Comparison of ENCODE assay signal across 8 mouse cellular contexts in genomic region chr10:23076691-23077385, GRCm38 (mm10).
A peak's percentile ranks its signal among the peaks of the same experiment; 100 is the strongest.
DNase-seq lines count a peak whose midpoint lies in the region; ATAC-seq and TF ChIP-seq lines count a peak whose summit lies in the region.

No protein-coding gene starts in this region.

- TF ChIP-seq CTCF in hindbrain, postnatal 0 days (IDR thresholded peaks at IDR 0.05; ENCODE audit: low read depth): no peak
- TF ChIP-seq CTCF in lung, embryonic 14.5 days (IDR thresholded peaks at IDR 0.05; ENCODE audit: low read depth): no peak

- 67% methylated on average over 21 of the region's 21 CpGs for WGBS in hindbrain, embryonic 12.5 days
- 68% methylated on average over 21 of the region's 21 CpGs for WGBS in hindbrain, embryonic 10.5 days
- 43% methylated on average over 21 of the region's 21 CpGs for WGBS in hindbrain, postnatal 0 days
- WGBS in lung, embryonic 14.5 days: 36% methylated on average over 21 of the region's 21 CpGs
- WGBS in stomach, embryonic 16.5 days: 40% methylated on average over 21 of the region's 21 CpGs

- no peak overlapping the region for H3K4me3 ChIP-seq in hindbrain, embryonic 12.5 days
- H3K4me3 ChIP-seq in hindbrain, embryonic 10.5 days: no peak overlapping the region
- H3K4me3 ChIP-seq in hindbrain, postnatal 0 days (ENCODE audit: low read length): peak overlapping the region; percentile 1; the same call in 1 of the 2 replicates
- H3K4me3 ChIP-seq in lung, embryonic 14.5 days (ENCODE audit: low read depth, low read length): peak overlapping the region; percentile 17
- peak overlapping the region; percentile 28 for H3K4me3 ChIP-seq in stomach, embryonic 16.5 days (replicated peaks; ENCODE audit: low read length)

- H3K27ac ChIP-seq in hindbrain, embryonic 12.5 days: no peak overlapping the region
- no peak overlapping the region for H3K27ac ChIP-seq in hindbrain, embryonic 10.5 days
- no peak overlapping the region for H3K27ac ChIP-seq in hindbrain, postnatal 0 days
- H3K27ac ChIP-seq in lung, embryonic 14.5 days (ENCODE audit: low read depth): peak overlapping the region; percentile 12; the same call in 1 of the 2 replicates
- peak overlapping the region; percentile 77 for H3K27ac ChIP-seq in stomach, embryonic 16.5 days (ENCODE audit: low read length)

- no peaks in the 10 kb centered on the region for H3K9me3 ChIP-seq in hindbrain, embryonic 12.5 days (replicated peaks)
- H3K9me3 ChIP-seq in hindbrain, embryonic 10.5 days: no peaks in the 10 kb centered on the region
- no peaks in the 10 kb centered on the region for H3K9me3 ChIP-seq in hindbrain, postnatal 0 days (ENCODE audit: low read length)
- no peaks in the 10 kb centered on the region for H3K9me3 ChIP-seq in lung, embryonic 14.5 days (ENCODE audit: low read depth, low read length)
- H3K9me3 ChIP-seq in stomach, embryonic 16.5 days (replicated peaks; ENCODE audit: control insufficient read depth, low read length): no peaks in the 10 kb centered on the region

- no peaks in the 10 kb centered on the region for H3K27me3 ChIP-seq in hindbrain, embryonic 12.5 days
- no peaks in the 10 kb centered on the region for H3K27me3 ChIP-seq in hindbrain, embryonic 10.5 days (ENCODE audit: insufficient read depth, poor library complexity, severe bottlenecking)
- no peaks in the 10 kb centered on the region for H3K27me3 ChIP-seq in hindbrain, postnatal 0 days (ENCODE audit: insufficient read depth, low read length)
- H3K27me3 ChIP-seq in lung, embryonic 14.5 days (ENCODE audit: insufficient read depth, low read length): no peaks in the 10 kb centered on the region
- H3K27me3 ChIP-seq in stomach, embryonic 16.5 days (ENCODE audit: control insufficient read depth, insufficient read depth, low read length): no peaks in the 10 kb centered on the region

- no peak overlapping the region for H3K9ac ChIP-seq in hindbrain, embryonic 12.5 days
- H3K9ac ChIP-seq in hindbrain, postnatal 0 days (replicated peaks; ENCODE audit: low read length): no peak overlapping the region
- peak overlapping the region; percentile 13; the same call in 1 of the 2 replicates for H3K9ac ChIP-seq in lung, embryonic 14.5 days
- peak overlapping the region; percentile 17 for H3K9ac ChIP-seq in stomach, embryonic 16.5 days (ENCODE audit: low read length)

- H3K4me2 ChIP-seq in hindbrain, embryonic 12.5 days (replicated peaks): 0 out of 2 replicates have a peak overlapping the region, but pooled peaks have one; percentile 4
- peak overlapping the region; percentile 44 for H3K4me2 ChIP-seq in hindbrain, postnatal 0 days (ENCODE audit: low read depth, low read length)
- H3K4me2 ChIP-seq in lung, embryonic 14.5 days: peak overlapping the region; percentile 51
- H3K4me2 ChIP-seq in stomach, embryonic 16.5 days (ENCODE audit: low read depth, low read length): peak overlapping the region; percentile 43

- DNase-seq in hindbrain, embryonic 10.5 days (ENCODE audit: low spot score): no peak
- DNase-seq in embryo, embryonic 10.5 days (ENCODE audit: low spot score): peak; percentile 44
- DNase-seq in hindbrain, postnatal 0 days (ENCODE audit: low spot score): no peak
- peak; percentile 72 for DNase-seq in lung, embryonic 14.5 days
- no peak for DNase-seq in layer of hippocampus, postnatal 25 days (ENCODE audit: extremely low spot score in 1 of 2, low spot score in 1 of 2)

- no peaks in the 10 kb centered on the region for H3K36me3 ChIP-seq in hindbrain, embryonic 12.5 days
- H3K36me3 ChIP-seq in hindbrain, embryonic 10.5 days: no peaks in the 10 kb centered on the region
- no peaks in the 10 kb centered on the region for H3K36me3 ChIP-seq in hindbrain, postnatal 0 days (ENCODE audit: insufficient read depth, low read length)
- H3K36me3 ChIP-seq in lung, embryonic 14.5 days (ENCODE audit: insufficient read depth): no peaks in the 10 kb centered on the region
- H3K36me3 ChIP-seq in stomach, embryonic 16.5 days (ENCODE audit: control insufficient read depth, insufficient read depth, low read length): no peaks in the 10 kb centered on the region

- no peak for ATAC-seq in hindbrain, embryonic 12.5 days (ENCODE audit: low FRiP score)
- ATAC-seq in hindbrain, postnatal 0 days: no peak
- ATAC-seq in lung, embryonic 14.5 days (ENCODE audit: insufficient read depth): peak; percentile 52; the same call in 1 of the 2 replicates
- peak; percentile 62; the same call in 1 of the 2 replicates for ATAC-seq in stomach, embryonic 16.5 days (ENCODE audit: insufficient read depth, low FRiP score)
- ATAC-seq in activated CD4-positive, CD25-positive, alpha-beta regulatory T cell, adult 4 months: no peak

- no peaks in the 10 kb centered on the region for H3K4me1 ChIP-seq in hindbrain, embryonic 12.5 days
- no peaks in the 10 kb centered on the region for H3K4me1 ChIP-seq in hindbrain, embryonic 10.5 days (replicated peaks)
- H3K4me1 ChIP-seq in hindbrain, postnatal 0 days (ENCODE audit: insufficient read depth, low read length): no peaks in the 10 kb centered on the region
- peaks cover 5% of the 10 kb centered on the region for H3K4me1 ChIP-seq in lung, embryonic 14.5 days (ENCODE audit: insufficient read depth)
- 0 out of 2 replicates have a peak, but pooled peaks cover 4% of the 10 kb centered on the region for H3K4me1 ChIP-seq in stomach, embryonic 16.5 days (ENCODE audit: control insufficient read depth, insufficient read depth, low read length)

Comparison
In these comparisons a context has a peak if more than half of its experiments do, and no peak if none do; other contexts are left out.
1. H3K4me3 ChIP-seq: peak in hindbrain, postnatal 0 days (single experiment), lung, embryonic 14.5 days (single experiment) and stomach, embryonic 16.5 days (single experiment); none in hindbrain, embryonic 12.5 days (single experiment) and hindbrain, embryonic 10.5 days (single experiment).
2. ATAC-seq: peak in lung, embryonic 14.5 days (single experiment) and stomach, embryonic 16.5 days (single experiment); none in hindbrain, embryonic 12.5 days (single experiment), hindbrain, postnatal 0 days (single experiment) and activated CD4-positive, CD25-positive, alpha-beta regulatory T cell, adult 4 months (single experiment).
3. H3K27ac ChIP-seq: peak in lung, embryonic 14.5 days (single experiment) and stomach, embryonic 16.5 days (single experiment); none in hindbrain, embryonic 12.5 days (single experiment), hindbrain, embryonic 10.5 days (single experiment) and hindbrain, postnatal 0 days (single experiment).
4. H3K9ac ChIP-seq: peak in lung, embryonic 14.5 days (single experiment) and stomach, embryonic 16.5 days (single experiment); none in hindbrain, embryonic 12.5 days (single experiment) and hindbrain, postnatal 0 days (single experiment).
5. DNase-seq: peak in embryo, embryonic 10.5 days (single experiment) and lung, embryonic 14.5 days (single experiment); none in hindbrain, embryonic 10.5 days (single experiment), hindbrain, postnatal 0 days (single experiment) and layer of hippocampus, postnatal 25 days (0 of 2).
6. Peak in every context shown above with its lines, with median percentiles within 50 percentile points of each other: H3K4me2 ChIP-seq.